Mouse (Mus musculus) liver, postnatal 0 days (tissue): ENCODE results near the gene Esyt3.

Experiments
- CTCF ChIP-seq: sonication (generic); IDR thresholded peaks from 2 replicates; pipeline ENCODE4 v1.5.1; 2016; ENCODE audit warnings: antibody characterized with exemption, low read depth
- EP300 ChIP-seq: IDR thresholded peaks from 2 replicates; pipeline ENCODE4 v1.6.1; 2016; ENCODE audit warnings: antibody characterized with exemption, low read depth, mild to moderate bottlenecking

DNA sequence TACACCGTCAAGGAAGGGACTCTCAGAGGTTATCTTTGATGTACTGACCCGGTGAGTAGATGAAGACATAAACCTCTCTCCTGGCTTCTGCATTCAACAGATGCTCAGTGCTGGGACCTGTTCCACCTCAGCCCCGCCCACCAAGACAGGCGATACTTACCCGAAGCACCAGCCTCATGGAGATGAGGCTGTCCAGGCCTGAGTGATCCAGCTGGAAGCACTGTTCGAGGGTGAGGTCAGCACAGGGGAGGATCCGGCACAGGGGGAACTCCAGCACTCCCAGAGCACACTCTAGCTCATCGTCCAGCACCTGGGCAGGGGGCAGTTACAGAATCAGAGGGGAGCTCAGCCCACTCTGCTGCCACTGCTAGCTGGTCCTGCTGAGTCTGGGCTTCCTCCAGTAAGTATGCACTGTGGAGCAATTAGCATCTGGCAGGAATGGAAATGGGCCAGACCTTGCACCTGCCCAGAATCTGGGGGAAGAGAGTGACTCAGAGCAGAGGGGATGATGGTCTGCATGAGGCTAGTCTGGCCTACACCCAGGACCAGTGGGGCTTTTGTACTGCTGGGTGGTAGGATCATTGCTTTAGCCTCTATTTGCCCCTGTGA, 38.9 kb downstream of the Esyt3 start:
- TF ChIP-seq CTCF (no peak), EP300 (no peak)
